Mouse (Mus musculus): Measurements from ENCODE around the gene Olfr239. TPM values are rescaled to one million over a fixed set of nuclear protein-coding genes. Genes with fewer than 3 reads are reported as not detected.
"Not testable (repeated sequence)": the region's sequence is repeated elsewhere in the genome, so short reads cannot be mapped to it uniquely, and the experiment has no call there.

Gene Olfr239
- 0.07 TPM in 1 of 2 replicates, not detected in the other for polyA plus RNA-seq (2014; fragmentation: Nextera tagmentation; extraction: Ambion mirVana)

DNA sequence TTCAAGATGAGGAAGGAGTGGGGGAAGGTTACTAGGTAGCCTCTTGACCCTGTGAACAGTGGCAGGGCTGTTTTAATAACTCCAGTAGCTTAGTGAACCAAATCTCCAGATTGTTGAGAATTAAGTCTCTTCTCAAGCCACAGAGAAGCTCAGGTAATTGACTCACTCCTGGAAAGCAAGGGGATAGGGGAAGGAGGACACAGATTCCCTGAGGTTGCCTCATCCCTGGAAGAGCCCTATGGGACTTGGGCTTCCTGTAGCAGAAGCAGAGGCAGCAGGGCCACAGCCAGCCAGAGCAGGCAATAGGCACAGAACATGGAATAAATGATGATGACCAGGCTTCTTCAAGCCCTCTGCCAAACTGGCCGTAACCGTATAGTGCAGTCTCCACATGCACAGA, at the start of gene Olfr239:
TSS of gene Olfr239 (plus strand) at position 301 of the 400 bp plus-strand sequence.
- not testable (repeated sequence) for H3K27me3 ChIP-seq (ENCODE audit: control insufficient read depth, insufficient read depth, low read length); H3K27ac ChIP-seq (replicated peaks; ENCODE audit: low read depth, low read length); H3K4me3 ChIP-seq (replicated peaks; ENCODE audit: low read depth, low read length); H3K4me1 ChIP-seq (ENCODE audit: control insufficient read depth, insufficient read depth, low read length); DNase-seq; ATAC-seq (ENCODE audit: low FRiP score, low TSS enrichment); H3K9ac ChIP-seq (replicated peaks; ENCODE audit: low read length); H3K4me2 ChIP-seq (ENCODE audit: low read length); H3K9me3 ChIP-seq (ENCODE audit: control insufficient read depth, low read length); H3K36me3 ChIP-seq (ENCODE audit: control insufficient read depth, insufficient read depth, low read length)
- no CpG with 5 or more reads among the region's 2 CpGs for WGBS

GRCm38 (mm10) chr17:33168147-33168546, 23.0 kb upstream of the Olfr239 start, which contains the start of gene Olfr55:
Gene Olfr55, plus strand, starts transcription at chr17:33168447.
- not testable (repeated sequence) for H3K4me1 ChIP-seq (ENCODE audit: control insufficient read depth, insufficient read depth, low read length); H3K36me3 ChIP-seq (ENCODE audit: control insufficient read depth, insufficient read depth, low read length); DNase-seq

DNA sequence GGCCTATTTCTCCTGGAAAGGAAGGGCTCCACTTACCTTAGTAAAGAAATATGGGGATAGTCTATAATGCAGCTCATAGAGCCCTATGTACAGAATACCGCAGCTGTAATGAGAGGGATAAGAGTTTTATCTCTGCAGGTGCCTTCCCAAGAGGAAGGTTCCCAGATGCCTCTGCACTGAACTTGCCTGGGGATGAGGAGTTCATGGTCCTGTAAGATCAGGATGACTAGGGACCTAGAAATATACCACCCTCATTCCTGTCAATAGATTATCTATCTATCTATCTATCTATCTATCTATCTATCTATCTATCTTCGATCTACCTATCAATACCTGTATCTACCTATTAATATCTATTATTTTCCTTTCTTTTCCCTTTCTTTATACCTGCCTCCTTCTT, 30.5 kb downstream of the Olfr239 start, which contains the start of gene Olfr1564:
TSS of gene Olfr1564 (minus strand) at position 101 of the 400 bp plus-strand sequence.
- WGBS: 83% methylated on average over 2 of the region's 2 CpGs
- Histone ChIP-seq H3K9ac (replicated peaks; ENCODE audit: low read length) (no peak within 1 kb of the TSS), H3K36me3 (ENCODE audit: control insufficient read depth, insufficient read depth, low read length) (no peaks in the 10 kb centered on the region), H3K9me3 (ENCODE audit: control insufficient read depth, low read length) (peaks cover 13% of the 10 kb centered on the region), H3K4me1 (ENCODE audit: control insufficient read depth, insufficient read depth, low read length) (no peaks in the 10 kb centered on the region), H3K4me2 (ENCODE audit: low read length) (no peak within 1 kb of the TSS), H3K27ac (replicated peaks; ENCODE audit: low read depth, low read length) (no peak within 1 kb of the TSS), H3K4me3 (replicated peaks; ENCODE audit: low read depth, low read length) (no peak within 1 kb of the TSS), H3K27me3 (ENCODE audit: control insufficient read depth, insufficient read depth, low read length) (no peaks in the 10 kb centered on the region)
- ATAC-seq (ENCODE audit: low FRiP score, low TSS enrichment) (no peak), DNase-seq (no peak)

More at GRCm38 (mm10) chr17:33168147-33168546, 23.0 kb upstream of the Olfr239 start, which contains the start of gene Olfr55:
- not testable (repeated sequence) for H3K4me2 ChIP-seq (ENCODE audit: low read length); H3K9me3 ChIP-seq (ENCODE audit: control insufficient read depth, low read length); H3K27ac ChIP-seq (replicated peaks; ENCODE audit: low read depth, low read length); H3K4me3 ChIP-seq (replicated peaks; ENCODE audit: low read depth, low read length); ATAC-seq (ENCODE audit: low FRiP score, low TSS enrichment); H3K27me3 ChIP-seq (ENCODE audit: control insufficient read depth, insufficient read depth, low read length); H3K9ac ChIP-seq (replicated peaks; ENCODE audit: low read length)
- WGBS: 80% methylated on average over 1 of the region's 1 CpGs

GRCm38 (mm10) chr17:33236646-33237045, 45.5 kb downstream of the Olfr239 start:
- H3K4me2 ChIP-seq (ENCODE audit: low read length); ATAC-seq (ENCODE audit: low FRiP score, low TSS enrichment); DNase-seq; H3K4me1 ChIP-seq (ENCODE audit: control insufficient read depth, insufficient read depth, low read length); H3K4me3 ChIP-seq (replicated peaks; ENCODE audit: low read depth, low read length); H3K9ac ChIP-seq (replicated peaks; ENCODE audit: low read length); H3K27ac ChIP-seq (replicated peaks; ENCODE audit: low read depth, low read length); H3K9me3 ChIP-seq (ENCODE audit: control insufficient read depth, low read length); H3K27me3 ChIP-seq (ENCODE audit: control insufficient read depth, insufficient read depth, low read length): not testable (repeated sequence)
- 91% methylated on average over 1 of the region's 1 CpGs for WGBS
- peaks cover 14% of the 10 kb centered on the region for H3K36me3 ChIP-seq (ENCODE audit: control insufficient read depth, insufficient read depth, low read length)

Other genes starting within 250 kb of the Olfr239 start
- 4.7 and 6.6 TPM in 2 replicates for gene Cyp4f13, start 243.9 kb upstream of the Olfr239 start, polyA plus RNA-seq (2014; fragmentation: Nextera tagmentation; extraction: Ambion mirVana)
- 9.7 and 10.5 TPM in 2 replicates for gene Zfp472, start 225.5 kb upstream of the Olfr239 start, polyA plus RNA-seq (2014; fragmentation: Nextera tagmentation; extraction: Ambion mirVana)
- gene Zfp952, start 198.2 kb upstream of the Olfr239 start, polyA plus RNA-seq (2014; fragmentation: Nextera tagmentation; extraction: Ambion mirVana): 20.2 and 24.2 TPM in 2 replicates
- gene Zfp763, start 157.9 kb upstream of the Olfr239 start, polyA plus RNA-seq (2014; fragmentation: Nextera tagmentation; extraction: Ambion mirVana): 30.1 and 35.7 TPM in 2 replicates
- not detected in 2 replicates for gene 4921501E09Rik, start 123.2 kb upstream of the Olfr239 start, polyA plus RNA-seq (2014; fragmentation: Nextera tagmentation; extraction: Ambion mirVana)
- 27.7 and 30.2 TPM in 2 replicates for gene Zfp563, start 102.0 kb upstream of the Olfr239 start, polyA plus RNA-seq (2014; fragmentation: Nextera tagmentation; extraction: Ambion mirVana)
- gene Morc2b, start 51.6 kb upstream of the Olfr239 start, polyA plus RNA-seq (2014; fragmentation: Nextera tagmentation; extraction: Ambion mirVana): 0.08 and 0.09 TPM in 2 replicates
- not detected in 2 replicates for gene Olfr55, start 22.9 kb upstream of the Olfr239 start, polyA plus RNA-seq (2014; fragmentation: Nextera tagmentation; extraction: Ambion mirVana)
- not detected in 2 replicates for gene Olfr1564, start 30.4 kb downstream of the Olfr239 start, polyA plus RNA-seq (2014; fragmentation: Nextera tagmentation; extraction: Ambion mirVana)
- 30.4 and 33.8 TPM in 2 replicates for gene Zfp955a, start 63.8 kb downstream of the Olfr239 start, polyA plus RNA-seq (2014; fragmentation: Nextera tagmentation; extraction: Ambion mirVana)
- gene Olfr63, start 73.4 kb downstream of the Olfr239 start, polyA plus RNA-seq (2014; fragmentation: Nextera tagmentation; extraction: Ambion mirVana): not detected in 2 replicates
- gene Zfp955b, start 98.2 kb downstream of the Olfr239 start, polyA plus RNA-seq (2014; fragmentation: Nextera tagmentation; extraction: Ambion mirVana): 18.9 and 19.1 TPM in 2 replicates
- 25.2 and 32.5 TPM in 2 replicates for gene Zfp81, start 167.6 kb downstream of the Olfr239 start, polyA plus RNA-seq (2014; fragmentation: Nextera tagmentation; extraction: Ambion mirVana)
- 17.1 and 17.3 TPM in 2 replicates for gene Zfp101, start 203.3 kb downstream of the Olfr239 start, polyA plus RNA-seq (2014; fragmentation: Nextera tagmentation; extraction: Ambion mirVana)
- not detected in 2 replicates for gene Actl9, start 241.6 kb downstream of the Olfr239 start, polyA plus RNA-seq (2014; fragmentation: Nextera tagmentation; extraction: Ambion mirVana)

Data from midbrain, embryonic 14.5 days (tissue).